Mouse (Mus musculus) small intestine, adult 2 months (tissue): ENCODE results near the gene Mfap4.

ENCODE experiments used
- CTCF ChIP-seq: fragments of 200-500 bp; IDR thresholded peaks from 2 replicates; pipeline ENCODE4 v1.5.1; 2012; ENCODE audit warnings: low read depth, mild to moderate bottlenecking, control low read depth, inconsistent platforms, low read length, moderate library complexity, mixed read lengths; ENCODE audit not compliant: insufficient replicate concordance, insufficient read length; ENCODE audit errors: extremely low read depth
- POLR2A ChIP-seq: fragments of 200-500 bp; IDR thresholded peaks from 2 replicates; pipeline ENCODE4 v1.6.1; 2012; ENCODE audit warnings: low read depth, mild to moderate bottlenecking, control low read depth, inconsistent platforms, low read length, moderate library complexity

DNA sequence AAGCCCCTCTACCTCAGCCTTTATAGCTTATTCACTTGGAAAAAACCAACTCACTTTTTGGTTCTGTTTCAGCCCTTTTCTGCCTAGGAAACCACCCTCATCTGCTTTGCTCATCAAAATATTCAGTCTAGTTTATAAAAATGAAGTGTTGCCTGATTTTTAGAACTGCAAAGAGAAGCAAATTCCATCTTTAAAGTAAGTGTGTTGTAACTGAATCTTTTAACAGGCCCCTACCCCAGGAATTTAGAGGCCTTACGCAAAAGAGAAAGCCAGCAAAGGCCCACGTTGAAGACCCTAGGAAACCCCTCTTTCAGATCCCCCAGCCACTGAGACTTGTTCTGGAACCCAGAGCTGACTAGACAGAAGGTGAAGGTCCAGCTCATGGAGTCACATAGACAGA is 21.2 kb upstream of the Mfap4 start:
- TF ChIP-seq POLR2A: no peak
- TF ChIP-seq CTCF: no peak
